Mouse (Mus musculus): Measurements from ENCODE around the gene Fcna.
A peak's percentile ranks its signal among the peaks of the same experiment; 100 is the strongest.

Gene Fcna

DNA sequence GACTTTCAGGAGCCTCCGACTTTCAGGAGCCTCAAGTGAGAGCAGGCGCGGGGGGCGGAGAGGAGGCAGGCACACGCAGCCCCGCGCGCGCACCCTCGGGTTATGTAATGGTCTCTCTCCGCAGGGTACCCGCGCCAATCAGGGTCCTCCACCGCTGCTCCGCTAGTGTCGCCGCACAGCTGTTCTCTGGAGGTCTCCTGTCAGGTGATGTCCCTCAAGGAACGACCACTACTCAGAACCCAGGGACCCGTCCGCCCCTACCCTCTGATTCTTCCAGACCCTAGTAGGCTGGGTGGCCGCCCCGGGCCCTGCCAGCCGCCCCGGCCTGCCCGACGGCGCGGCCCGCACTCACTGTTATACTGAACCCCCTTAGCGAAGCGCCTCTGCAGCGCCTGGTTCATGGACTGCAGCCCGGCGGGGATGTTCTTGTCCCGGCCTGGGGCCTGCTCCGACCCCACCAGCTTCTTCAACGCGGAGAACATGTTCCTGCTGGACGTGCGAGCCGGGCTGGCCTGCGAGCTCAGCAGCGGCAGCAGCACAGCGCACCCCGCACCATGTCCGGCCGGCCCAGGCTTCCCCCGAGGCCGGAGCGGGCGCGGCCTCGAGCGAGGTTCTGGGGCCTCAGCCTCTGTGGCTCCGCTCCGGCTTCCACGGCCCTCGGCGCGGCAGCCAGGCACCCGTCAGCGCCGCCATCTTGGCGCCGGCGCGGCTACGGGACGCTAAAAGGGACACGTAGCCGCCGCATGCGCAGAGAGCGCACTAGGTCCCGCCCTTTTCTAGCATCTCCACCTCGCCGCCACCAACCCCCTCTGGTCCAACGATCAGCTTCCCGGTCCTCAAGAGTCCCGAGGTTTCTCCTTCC is 19.8 kb downstream of the Fcna start, which contains the start of gene Rabl6:
Rabl6 (minus strand) TSS at position 761 of the 862 bp plus-strand sequence.
- DNase-seq (ENCODE audit: low spot score in 2 of 2), result peak; percentile 94

DNA sequence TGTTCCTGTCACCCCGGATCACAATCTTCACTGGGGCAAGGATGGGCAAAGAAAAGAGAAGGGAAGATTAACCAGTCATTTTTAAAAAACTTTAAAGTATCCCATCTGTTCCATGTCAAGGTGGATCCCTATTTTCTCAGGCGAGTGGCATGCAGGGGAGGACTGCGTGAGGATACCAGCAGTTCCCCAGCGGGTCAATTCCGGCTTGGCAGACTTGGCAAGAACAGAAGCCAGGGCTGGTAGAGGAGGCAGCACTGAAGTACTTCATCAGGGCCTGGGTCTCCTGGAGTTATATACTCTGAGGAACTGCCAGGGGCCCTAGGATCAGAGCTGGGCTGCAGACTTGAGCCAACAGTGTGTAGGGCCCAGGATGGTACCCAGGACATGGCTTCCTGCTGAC is 25.3 kb downstream of the Fcna start:
- no peak for DNase-seq (ENCODE audit: low spot score in 2 of 2)

DNA sequence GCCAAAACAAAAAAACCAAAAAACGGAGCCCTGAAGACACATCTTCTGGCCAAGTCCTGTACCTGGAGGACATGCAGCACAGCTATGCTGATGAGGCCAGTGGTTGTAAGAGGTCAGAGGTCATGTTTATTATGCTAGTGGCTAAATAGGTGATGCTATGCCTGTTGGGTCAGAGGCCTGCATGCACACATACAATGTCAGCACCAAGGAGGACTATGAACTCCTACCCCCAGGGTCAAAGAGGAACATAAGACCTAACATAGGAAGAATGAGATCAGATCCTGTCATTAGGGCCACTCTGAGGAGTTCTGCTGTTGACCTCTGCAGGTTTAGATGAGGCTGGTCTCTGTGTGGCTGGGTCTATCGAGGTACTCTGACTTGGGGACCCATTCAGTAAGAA is 27.8 kb downstream of the Fcna start:
- DNase-seq (ENCODE audit: low spot score in 2 of 2), result no peak

DNA sequence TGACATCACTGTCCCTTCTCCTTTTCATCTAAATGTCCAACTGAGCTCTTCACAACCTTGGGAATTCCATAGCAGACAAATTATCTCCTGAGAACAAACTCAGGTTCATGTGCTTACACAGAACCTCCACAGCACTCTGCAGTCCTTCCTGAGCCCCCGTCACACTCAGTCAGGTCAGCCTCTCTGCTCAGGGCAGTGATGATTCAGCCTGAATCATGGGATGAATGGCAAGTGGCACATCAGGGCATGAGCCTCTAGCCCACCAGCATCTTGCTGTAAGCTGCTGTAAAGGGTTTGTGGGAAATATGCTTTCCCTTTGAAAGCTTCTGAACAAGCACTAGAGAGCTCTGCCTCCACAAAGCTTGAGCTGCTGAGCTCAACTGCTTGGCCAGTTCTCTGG is 29.1 kb downstream of the Fcna start:
- no peak for DNase-seq (ENCODE audit: low spot score in 2 of 2)

DNA sequence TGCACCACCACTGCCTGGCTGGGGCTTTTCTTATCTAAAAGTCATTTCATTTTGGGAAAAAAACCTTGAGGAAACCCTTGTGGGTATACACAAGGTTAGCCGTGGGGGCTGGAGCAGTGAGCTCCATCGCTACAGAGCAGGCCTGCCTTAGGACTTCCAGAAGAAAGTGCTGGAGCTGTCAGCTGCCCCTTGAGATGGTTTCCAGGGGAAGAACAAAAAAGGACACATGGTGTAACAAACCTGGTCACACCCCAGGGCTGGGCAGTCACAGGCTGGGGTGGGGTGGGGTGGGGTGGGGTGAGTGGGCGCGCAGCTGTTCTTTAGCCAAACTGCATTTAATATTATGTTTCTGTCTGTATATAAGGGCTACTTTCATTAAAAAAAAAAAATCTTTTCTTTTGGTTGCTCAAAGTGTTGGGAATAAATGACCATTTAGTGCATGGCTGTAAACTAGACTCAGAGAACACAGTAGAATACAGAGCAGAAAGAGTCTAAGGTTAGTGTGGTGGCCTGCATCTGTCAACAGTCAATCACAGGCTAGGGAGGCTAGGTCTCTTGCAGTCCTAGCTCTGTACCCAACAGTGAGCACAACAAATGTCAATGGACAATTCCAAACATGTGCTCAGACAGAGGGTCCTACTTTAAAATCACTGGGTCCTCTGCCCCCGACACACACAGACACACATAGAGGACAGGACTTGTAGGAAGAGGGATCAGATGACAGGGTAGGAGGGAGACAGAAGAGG is 30.9 kb downstream of the Fcna start:
- DNase-seq (ENCODE audit: low spot score in 2 of 2), result no peak

DNA sequence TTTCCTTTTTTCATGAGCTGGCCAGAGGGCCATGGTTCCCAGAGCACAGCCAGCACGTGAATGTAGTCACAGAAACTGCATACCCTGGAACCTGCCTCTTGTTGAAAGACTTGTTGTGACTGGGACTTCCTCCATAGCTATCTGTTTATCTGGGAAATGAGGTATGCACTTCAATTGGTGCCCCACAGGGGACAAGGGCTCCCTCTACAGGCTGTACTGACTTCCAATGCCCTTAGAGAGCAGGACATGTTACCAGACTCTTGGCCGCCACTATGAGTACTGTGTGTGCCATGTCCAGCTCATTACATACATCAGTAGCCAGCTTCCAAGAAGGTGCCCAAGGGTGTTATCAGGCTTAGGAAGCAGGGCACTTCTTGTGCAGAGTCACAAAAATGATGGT is 36.0 kb downstream of the Fcna start:
- DNase-seq (ENCODE audit: low spot score in 2 of 2), result no peak

DNA sequence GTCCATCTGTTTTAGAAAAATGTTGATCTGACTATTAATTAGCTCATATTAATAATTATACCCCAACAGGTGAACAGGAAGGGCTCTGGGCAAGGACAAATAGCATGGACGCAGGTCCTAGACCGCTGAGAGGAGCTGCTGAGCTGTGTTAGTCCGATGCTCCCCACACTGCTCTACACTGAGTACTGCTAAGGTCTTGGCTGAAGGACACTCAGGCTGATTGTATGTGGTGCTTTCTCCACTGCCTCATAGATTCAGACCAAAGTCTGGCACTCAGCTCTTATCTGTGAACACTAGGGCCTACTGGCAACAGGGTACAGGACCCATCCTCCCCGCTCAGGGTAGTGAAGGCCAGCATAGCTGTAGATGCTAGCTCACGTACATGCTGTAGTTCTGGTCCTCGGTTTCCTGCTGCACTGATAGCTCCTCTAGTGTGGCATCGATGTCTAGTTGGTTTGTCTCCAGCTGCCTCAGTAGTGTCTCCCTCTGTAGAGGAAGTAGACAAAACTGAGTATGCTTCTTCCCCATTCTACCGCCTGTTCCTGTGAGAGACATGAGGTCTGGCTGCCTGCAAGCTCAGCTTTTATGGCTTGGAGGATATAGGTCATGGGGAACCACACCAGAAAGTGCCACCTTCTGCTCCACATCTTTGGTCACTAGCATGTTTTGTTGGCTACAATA is 39.5 kb downstream of the Fcna start:
- peak in 1 of 2 experiments; percentile 51 for DNase-seq (ENCODE audit: low spot score in 2 of 2)

DNA sequence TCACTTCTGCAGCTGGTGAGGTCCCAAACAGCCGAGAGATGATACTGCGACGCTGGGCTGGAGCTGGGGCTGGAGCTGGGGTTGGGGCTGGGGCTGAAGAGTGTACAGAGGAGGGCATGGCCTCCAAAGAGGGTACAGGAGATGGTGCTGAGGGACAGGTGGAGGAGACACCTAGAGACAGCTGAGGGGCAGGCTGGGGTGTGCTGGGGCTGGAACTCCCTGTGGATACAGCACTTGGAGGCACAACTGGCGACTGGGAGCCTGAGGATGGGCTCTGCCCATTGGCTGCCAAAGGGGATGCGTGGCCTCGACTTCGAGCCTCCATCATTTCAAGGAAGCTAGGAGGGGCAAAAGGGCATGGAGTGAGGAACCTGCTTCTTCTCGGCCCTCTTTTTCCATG is 40.5 kb downstream of the Fcna start:
- no peak for DNase-seq (ENCODE audit: low spot score in 2 of 2)

DNA sequence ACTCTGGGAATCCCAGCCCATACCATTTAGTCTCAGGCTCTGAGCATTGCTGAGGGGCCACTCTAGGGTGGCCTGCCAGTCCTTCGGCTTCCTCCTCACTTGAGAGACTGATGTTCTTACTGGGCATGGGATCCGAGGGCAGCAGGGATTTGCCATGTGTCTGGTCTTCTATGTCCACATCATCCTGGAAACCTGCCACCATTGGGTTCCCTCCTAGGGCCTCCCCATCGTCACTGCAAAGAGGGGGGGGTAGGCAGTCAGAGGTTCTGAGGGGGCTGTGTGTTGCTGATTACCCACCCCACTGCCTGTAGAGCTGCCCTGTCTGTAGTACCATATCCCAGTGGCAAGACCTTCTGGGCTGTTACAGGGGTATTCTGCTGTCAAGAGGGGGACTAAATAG is 42.2 kb downstream of the Fcna start:
- peak in 1 of 2 experiments; percentile 43 for DNase-seq (ENCODE audit: low spot score in 2 of 2)

DNA sequence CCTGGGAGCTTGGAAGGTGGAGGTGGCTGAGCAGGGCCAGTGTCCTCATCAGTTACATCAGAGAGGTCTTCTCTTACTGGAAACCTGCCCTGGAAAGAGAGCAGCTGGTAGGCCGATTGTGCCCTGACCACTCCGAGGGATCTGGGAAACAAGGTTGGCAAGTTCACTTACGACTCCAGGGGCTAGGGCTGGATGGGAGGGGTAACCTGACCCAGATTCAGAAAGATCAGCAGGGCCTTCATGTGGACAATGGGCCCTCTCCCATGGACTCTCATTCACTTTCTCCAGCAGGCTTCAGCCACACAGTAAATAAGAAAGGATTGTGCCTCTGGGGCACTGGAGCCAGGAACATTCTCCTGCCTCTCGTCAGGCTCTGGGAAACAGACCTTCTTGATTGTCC is 43.0 kb downstream of the Fcna start:
- DNase-seq (ENCODE audit: low spot score in 2 of 2), result peak; percentile 37 to 62

DNA sequence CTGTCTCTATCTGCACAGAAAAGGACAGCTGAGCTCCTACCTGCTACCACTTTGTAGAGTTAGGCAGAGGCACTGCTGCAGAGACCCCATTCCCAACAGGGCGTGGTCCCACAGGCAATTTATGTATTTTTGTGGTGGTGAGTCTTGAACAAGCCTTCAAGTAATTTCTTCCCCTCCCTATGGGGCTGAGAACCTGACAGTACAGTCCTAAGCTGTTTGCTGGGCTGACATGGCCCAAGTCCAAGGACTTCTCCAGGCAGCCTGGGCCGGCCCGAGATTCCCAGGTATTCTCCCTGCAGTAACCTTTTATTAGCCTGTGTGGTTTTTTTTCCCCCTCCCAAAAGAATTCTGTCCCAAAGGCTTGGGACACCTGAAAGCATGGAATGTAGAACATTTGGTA is 43.7 kb downstream of the Fcna start:
- peak; percentile 35 to 38 for DNase-seq (ENCODE audit: low spot score in 2 of 2)

DNA sequence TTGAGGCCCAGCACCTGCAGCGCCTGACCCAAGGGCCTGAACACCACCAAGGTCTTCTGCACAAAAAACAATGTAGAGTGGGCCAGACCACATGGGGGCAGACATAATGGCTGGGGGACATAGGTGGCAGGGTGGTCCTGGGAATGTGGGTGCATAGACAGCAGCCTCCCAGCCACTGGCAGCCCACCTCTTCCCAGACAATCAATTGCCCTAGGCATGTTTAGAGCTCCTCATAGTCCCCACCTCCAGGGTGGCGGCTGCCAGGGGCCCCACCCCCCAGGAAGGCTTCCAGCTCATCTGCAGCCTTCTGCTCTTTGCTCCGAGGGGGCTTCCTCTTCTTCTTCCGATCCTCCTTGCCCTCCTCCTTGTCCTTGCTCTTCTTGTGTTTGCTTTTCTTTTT is 44.3 kb downstream of the Fcna start:
- DNase-seq (ENCODE audit: low spot score in 2 of 2), result peak; percentile 45 to 49

DNA sequence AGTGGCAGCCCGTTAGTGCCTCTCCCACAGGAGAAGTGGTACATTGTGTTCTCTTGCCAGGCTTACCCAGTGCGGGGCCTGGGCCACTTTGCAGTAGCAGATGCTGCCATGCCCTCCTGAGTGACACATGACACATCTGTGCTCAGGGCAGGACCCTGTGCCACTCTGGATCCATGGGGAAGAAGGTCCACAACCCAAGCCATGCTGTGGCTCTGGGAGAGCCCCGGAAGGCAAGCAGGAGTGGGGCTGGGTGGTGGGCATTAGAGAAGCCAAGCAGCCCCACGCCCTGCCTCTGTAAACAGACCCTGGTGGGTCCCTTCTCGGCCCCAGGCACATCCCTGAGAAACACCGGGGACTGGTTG is 44.7 kb downstream of the Fcna start:
- peak in 1 of 2 experiments; percentile 42 for DNase-seq (ENCODE audit: low spot score in 2 of 2)

DNA sequence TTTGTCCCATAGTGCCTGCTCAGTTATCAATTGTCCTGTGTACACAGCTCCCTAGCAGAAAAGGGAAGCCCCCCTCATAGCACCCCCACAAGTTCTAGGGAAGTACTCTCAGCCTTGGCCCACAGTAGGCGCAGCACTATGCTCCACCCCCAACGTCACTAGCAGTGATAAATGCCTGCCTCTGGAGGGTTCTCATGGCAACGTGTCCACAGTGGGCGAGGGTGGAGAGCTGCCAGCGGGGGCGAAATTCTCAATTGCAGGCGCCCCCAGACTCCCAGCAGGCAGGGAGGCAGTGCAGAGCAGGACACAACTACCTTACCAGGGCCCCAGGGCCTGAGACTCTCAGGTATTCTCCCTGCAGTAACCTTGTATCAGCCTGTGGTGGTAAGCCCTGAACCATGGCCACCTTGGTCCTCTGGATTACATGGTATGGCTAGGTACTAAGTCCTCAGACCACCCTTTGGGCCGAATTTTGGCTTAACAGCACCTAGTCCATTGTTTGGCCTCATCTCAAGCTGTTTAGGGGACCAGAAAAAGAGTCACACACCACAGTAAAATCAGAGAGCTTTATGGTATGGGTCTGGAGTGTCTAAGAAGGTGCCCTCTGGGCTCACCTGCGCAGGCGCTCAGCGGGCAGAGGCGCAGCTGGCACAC is 45.2 kb downstream of the Fcna start:
- peak; percentile 94 to 95 for DNase-seq (ENCODE audit: low spot score in 2 of 2)

DNA sequence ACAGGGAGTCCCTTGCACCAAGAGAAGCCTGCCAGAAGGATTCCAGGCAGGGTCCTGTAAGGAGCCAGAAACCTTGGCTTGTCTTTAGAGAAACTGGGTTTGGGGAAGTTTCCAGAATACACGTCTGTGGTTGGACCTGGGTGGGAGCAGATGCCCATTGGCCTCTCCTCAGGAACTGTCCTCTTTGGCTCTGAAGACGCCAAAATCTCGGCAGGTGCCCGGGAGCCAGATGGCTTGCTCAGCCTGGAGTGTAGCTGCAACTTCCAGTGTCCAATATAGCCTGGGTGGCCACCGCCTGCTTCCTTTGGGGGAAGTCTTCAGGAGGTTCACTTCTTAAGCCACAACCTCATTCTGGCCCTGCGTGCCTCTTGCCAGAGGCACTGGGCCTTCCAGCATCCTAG is 45.9 kb downstream of the Fcna start:
- peak; percentile 58 to 76 for DNase-seq (ENCODE audit: low spot score in 2 of 2)

DNA sequence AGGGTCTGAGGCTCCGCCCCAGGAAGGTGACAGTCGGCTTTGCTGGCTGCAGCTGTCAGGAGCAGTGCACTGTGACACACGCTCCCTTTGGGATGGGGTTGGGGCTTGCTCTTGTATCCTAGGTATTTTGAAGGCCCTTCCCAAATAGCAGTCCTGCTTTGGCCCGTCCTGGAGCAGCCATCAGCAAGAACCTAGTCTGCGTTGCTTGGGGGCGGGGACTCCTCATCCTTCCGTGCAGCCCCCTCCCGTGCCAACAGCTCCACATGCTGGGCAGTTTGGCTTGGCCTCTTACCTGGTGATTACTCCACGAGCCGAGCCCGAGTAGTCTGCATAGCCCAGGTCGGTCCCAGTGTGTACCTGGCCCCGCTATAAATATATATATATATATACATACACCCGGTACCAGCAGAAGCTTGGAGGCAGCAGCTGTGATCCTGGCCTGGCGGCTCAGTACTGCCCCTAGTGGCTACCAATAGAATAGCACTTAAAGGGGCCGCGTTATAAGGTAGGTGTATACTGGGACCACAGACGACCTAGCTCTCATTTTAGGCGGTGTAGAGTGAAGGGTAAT is 46.5 kb downstream of the Fcna start, which contains the start of gene Ajm1:
Ajm1 (minus strand) TSS at position 464 of the 571 bp plus-strand sequence.
- peak; percentile 84 to 91 for DNase-seq (ENCODE audit: low spot score in 2 of 2)

DNA sequence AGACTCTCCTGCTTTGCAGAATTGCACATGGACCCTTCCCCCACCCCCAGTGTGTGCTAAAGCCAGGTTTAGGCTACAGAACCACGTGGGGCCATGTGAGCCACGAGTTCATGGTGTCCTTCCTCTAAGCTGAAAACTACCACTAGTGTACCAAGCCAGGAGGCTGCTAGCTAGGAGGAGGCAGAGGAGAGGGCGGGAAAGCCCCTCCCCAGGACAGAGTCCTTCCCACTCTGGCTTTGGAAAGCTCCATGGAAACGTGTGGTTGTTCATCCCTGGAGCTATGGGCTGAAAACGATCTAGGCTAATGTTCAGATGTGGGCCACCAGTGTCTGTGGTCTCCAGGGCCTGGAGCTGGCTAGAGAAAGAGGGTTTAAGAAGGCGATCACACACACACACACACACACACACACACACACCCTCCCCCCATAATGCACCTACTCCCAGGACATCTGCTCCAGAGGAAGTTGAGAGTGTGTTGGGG is 47.2 kb downstream of the Fcna start:
- DNase-seq (ENCODE audit: low spot score in 2 of 2), result peak; percentile 64 to 70

DNA sequence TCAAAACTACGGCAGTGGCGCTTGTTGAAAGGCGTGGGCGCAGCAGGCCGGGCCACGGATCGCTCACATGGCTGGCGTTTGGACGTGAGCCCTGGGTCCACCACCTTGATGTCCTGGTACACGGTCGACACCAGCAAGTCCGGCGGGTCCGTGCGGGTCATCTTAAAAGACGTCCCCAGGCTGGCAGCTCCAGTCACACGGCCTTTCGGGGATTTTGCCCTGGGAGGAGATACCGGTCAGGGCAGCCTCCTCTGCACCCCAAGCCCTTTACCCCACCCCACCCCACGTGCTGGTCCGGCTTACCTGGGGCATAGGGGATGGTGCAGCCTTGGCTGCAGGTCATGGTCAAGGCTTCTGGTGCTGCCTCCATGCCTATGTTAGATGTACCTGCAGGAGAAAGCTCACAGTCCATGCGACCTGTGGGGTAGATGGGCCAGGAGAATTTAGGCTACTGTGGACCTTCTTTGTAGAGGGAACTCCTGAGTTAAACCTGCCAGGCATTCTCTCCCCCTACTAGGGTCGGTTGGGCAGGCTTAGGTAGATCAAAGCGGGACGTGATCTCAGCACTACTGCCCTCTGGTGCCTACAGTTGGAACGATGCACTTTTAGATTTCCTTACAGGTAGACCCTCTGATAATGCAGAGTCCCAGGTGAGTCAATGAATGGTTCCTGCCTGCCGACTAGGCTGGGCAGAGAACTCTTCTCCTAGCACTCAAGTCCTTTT is 47.9 kb downstream of the Fcna start:
- peak; percentile 67 to 71 for DNase-seq (ENCODE audit: low spot score in 2 of 2)

DNA sequence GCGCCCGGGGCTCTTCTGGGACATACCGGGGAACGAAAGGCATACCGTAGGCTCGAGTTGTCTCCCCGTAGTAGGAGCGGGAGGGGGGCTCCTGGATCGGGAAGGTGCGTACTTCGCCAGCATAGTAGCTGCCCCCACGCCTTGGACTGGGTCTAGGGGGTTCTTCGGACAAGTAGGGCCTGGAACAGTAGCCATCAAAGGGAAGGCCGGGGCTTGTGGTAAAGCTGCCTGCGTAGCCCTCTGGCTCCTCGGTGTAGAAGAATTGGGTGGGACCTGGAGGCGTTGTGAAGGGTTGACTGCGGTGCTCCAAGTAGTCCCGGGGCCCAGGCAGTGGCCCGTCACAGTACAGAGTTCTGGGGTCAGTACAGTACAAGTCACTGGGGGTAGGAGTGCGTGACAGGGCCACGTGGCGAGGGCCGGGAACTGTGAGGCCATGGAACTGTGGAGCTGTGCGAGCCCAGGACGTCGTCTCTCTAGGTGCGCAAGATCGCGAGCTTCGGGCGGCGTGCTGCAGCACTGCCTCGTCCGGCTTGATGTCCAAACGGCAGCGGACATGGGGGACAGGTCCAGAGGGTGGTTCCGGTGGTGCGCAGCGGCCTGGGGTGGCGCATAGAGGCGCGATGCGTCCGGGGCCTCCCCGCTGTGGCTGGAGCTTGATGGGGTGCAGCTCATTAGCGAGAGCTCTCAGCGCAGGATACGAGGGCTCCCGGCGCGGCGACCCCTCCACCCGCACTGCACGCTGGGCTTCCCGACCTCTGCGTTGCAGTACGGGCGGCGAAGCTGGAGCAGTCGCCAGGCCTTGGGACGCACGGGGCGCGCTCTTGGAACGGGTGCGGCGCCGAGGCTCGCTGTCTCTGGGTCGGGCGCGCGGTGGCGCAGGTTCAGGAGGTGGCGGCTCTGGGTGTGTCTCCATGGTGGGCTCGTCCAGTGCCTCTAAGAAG is 48.8 kb downstream of the Fcna start:
- no peak for DNase-seq (ENCODE audit: low spot score in 2 of 2)
